Mouse (Mus musculus) liver, embryonic 16.5 days (tissue): ENCODE measurements around the gene AI413582. TPM values are rescaled to one million over a fixed set of nuclear protein-coding genes. Genes with fewer than 3 reads are reported as not detected.

ENCODE experiments used
- ATAC-seq: fragments of 200-750 bp; cut with Nextera tagmentation; 2 replicates; pipeline ENCODE4 v1.8.0; 2017; ENCODE audit warnings: low read depth, mild to moderate bottlenecking, moderate number of reproducible peaks, moderate library complexity
- H3K27ac ChIP-seq: fragments of 300-500 bp; sonication (generic); 2 replicates; pipeline ENCODE4 v1.5.1; 2014; ENCODE audit warnings: mild to moderate bottlenecking, low read length
- H3K27me3 ChIP-seq: fragments of 300-500 bp; sonication (generic); 2 replicates; pipeline ENCODE4 v1.6.1; 2014; ENCODE audit warnings: low read depth, low read length, mixed read lengths; ENCODE audit not compliant: control insufficient read depth, insufficient read depth
- H3K36me3 ChIP-seq: fragments of 300-500 bp; sonication (generic); 2 replicates; pipeline ENCODE4 v1.6.1; 2014; ENCODE audit warnings: mild to moderate bottlenecking; ENCODE audit not compliant: control insufficient read depth, insufficient read depth
- H3K4me1 ChIP-seq: fragments of 300-500 bp; sonication (generic); 2 replicates; pipeline ENCODE4 v1.6.1; 2014; ENCODE audit warnings: low read depth, low read length, mixed read lengths; ENCODE audit not compliant: control insufficient read depth
- H3K4me2 ChIP-seq: fragments of 300-500 bp; sonication (generic); 2 replicates; pipeline ENCODE4 v1.6.1; 2014; ENCODE audit warnings: low read depth, low read length, mixed read lengths
- H3K4me3 ChIP-seq: fragments of 300-500 bp; sonication (generic); 2 replicates; pipeline ENCODE4 v1.5.1; 2014; ENCODE audit warnings: low read depth, mild to moderate bottlenecking, low read length
- H3K9ac ChIP-seq: fragments of 300-500 bp; sonication (generic); 2 replicates; pipeline ENCODE4 v1.6.1; 2014; ENCODE audit warnings: low read depth, low read length
- H3K9me3 ChIP-seq: fragments of 300-500 bp; sonication (generic); replicated peaks from 2 replicates; pipeline ENCODE4 v1.6.1; 2016; ENCODE audit warnings: low read length; ENCODE audit not compliant: control insufficient read depth
- WGBS: fragments of 180-500 bp; shearing (Covaris S2); extraction: QIAGEN DNeasy Blood & Tissue Kit; methylation state at CpG from one replicate; pipeline ENCODE4 v1.1.7; 2014; ENCODE audit not compliant: insufficient replicate concordance; 5-methylcytosine and 5-hydroxymethylcytosine counted together
- polyA plus RNA-seq: library from polyadenylated mRNA; unstranded; fragments of >200 nt; fragmentation: Nextera tagmentation; extraction: Ambion mirVana; gene quantifications from 2 replicates; pipeline ENCODE4 v1.2.1, GENCODE M21; 2015

The AI413582 gene
- polyA plus RNA-seq, 1 experiment from 2014 or later: 10.5 TPM

DNA sequence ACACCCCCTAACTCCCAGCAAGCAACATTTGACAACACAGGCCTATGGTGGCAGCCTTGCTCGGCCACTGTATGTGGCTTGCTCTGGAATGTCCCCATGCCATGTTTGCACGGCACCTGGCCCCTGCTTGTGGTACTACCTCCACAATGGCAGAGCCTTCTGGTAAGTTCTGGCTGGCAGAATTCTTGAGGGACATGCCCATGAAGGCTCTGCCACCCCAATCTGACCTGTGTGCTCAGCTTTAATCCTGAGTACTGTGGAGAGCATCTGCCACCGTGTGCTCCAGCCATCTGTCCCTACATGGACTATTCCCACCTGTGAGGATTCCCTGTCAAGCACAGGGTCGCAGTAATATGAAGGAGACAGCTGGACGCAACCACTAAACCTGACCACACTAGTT lies 35.3 kb upstream of the AI413582 start:
- Histone ChIP-seq H3K9me3 (no peaks in the 10 kb centered on the region), H3K36me3 (no peaks in the 10 kb centered on the region), H3K27ac (no peak overlapping the region), H3K9ac (no peak overlapping the region), H3K4me1 (peaks cover 20% of the 10 kb centered on the region), H3K4me3 (no peak overlapping the region), H3K4me2 (no peak overlapping the region), H3K27me3 (no peaks in the 10 kb centered on the region)
- no peak for ATAC-seq
- 67% methylated on average over 5 of the region's 5 CpGs for whole genome bisulfite sequencing

DNA sequence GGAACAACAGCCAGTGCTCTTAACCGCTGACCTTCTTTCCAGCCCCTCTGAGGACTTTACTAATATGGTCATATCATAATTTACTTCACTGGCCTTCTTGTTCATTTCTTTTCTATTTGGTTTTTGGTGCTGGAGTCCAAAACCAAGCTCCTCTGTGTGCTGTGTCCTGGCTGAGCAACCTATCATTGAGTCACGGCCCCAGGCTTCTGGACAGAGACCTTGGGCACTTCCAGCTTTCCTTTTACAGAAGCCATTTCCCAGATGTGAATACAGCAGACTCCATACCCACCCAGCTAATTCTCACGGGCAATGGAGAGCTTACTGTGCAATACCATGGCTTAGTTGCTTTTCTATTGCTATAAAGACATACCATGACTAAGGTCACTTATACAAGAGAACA lies 34.7 kb upstream of the AI413582 start:
- ATAC-seq: no peak
- H3K36me3 ChIP-seq: no peaks in the 10 kb centered on the region
- H3K9ac ChIP-seq: no peak overlapping the region
- H3K4me3 ChIP-seq: no peak overlapping the region
- peaks cover 20% of the 10 kb centered on the region for H3K4me1 ChIP-seq
- no peak overlapping the region for H3K27ac ChIP-seq
- no peak overlapping the region for H3K4me2 ChIP-seq
- no peaks in the 10 kb centered on the region for H3K9me3 ChIP-seq
- H3K27me3 ChIP-seq: no peaks in the 10 kb centered on the region
- WGBS: 77% methylated on average over 3 of the region's 3 CpGs

DNA sequence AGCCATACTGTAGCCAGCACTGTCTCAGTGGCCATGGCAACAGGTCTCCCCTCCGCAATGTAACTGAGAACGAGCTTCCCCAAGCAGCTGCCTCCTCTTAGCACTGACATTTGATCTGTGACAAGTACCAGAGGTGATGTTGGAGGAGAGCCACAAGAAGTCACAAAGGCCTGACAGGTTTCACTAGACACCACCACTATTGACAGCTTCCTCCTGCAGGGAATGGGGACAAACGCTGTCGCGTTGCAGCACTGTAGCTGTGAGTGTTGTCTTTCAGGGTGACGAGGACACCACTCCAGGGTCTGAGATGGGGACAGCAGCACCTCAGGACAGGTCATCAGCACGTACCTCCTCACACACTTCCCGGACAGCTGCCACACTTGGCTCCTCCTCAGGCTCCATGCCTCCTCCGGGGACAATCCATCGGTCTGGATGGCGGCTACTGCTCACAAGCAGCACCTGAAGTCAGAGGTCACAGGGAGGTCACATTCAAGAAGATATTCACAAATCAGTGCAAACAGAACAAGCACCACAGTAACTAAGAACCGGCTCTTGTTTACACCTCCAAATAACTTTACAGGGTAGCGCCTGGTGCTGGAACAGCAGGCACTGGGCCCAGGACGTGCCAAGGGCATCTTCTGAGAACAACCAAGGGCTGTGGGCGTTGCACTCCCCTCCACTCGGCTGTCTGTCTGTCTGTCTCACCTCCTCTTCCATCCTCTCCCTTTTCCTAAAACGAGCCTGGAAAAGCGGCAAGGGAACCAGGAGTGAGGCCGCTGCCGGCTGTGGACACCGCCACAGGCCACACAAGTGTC lies 31.0 kb upstream of the AI413582 start:
- Histone ChIP-seq H3K4me1 (no peaks in the 10 kb centered on the region), H3K9ac (no peak overlapping the region), H3K4me3 (no peak overlapping the region), H3K9me3 (no peaks in the 10 kb centered on the region), H3K36me3 (peaks cover 7% of the 10 kb centered on the region), H3K27me3 (no peaks in the 10 kb centered on the region), H3K27ac (no peak overlapping the region), H3K4me2 (no peak overlapping the region)
- WGBS: 82% methylated on average over 21 of the region's 21 CpGs
- ATAC-seq: no peak

DNA sequence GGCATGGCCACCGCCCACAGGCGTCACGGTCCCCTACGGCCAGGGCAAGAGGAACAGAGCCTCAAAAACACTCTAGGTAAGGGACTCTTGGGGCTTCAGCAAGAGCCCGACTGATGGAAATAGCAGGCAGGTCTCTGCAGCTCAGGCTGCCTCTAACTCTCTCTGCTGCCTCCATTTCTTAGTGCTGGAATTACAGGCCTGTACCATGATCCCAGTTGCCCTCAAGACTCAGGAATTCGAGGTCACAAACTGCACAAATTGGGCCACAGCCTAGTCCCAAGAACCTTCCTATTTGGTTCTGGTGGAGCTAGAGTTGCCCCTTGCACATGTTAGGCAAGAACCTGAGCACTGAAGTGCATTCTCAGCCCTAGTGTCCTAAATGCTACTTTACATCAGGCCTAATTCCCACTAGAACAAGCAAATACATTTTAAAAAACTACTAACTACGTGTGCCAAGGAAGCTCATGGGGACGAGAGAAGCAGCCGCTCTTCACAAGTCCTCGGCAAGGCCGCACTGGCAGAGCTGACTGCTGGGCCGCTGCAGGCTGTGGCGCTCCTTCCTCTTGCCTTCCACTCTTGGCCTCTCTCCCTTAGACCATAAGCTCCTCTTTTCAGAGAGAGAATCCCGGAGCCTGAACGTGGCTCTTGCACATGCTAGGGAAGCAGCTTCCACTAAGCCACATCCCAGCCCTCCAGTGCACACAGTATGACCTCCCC lies 30.3 kb upstream of the AI413582 start:
- Histone ChIP-seq H3K27ac (no peak overlapping the region), H3K27me3 (no peaks in the 10 kb centered on the region), H3K9me3 (no peaks in the 10 kb centered on the region), H3K9ac (no peak overlapping the region), H3K4me3 (no peak overlapping the region), H3K4me2 (no peak overlapping the region), H3K4me1 (no peaks in the 10 kb centered on the region), H3K36me3 (peaks cover 7% of the 10 kb centered on the region)
- no peak for ATAC-seq
- WGBS: 80% methylated on average over 15 of the region's 15 CpGs

DNA sequence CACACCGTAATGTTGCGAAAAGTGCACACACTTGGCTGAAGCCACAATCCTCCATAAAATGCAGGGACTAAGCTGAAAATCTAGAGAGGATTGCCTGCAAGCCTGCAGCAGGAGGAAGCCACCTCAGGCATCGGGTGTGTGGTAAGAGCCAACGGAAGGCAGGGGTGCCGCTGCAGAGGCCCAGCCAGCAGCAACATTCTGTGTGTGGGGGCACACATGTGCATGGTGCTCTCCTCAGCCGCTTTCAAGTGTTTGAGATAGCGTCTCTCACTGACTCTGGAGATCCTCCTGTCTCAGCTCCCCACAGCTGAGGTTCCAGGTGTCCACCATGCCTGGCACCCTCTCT lies 27.0 kb upstream of the AI413582 start:
- no peak overlapping the region for H3K4me3 ChIP-seq

DNA sequence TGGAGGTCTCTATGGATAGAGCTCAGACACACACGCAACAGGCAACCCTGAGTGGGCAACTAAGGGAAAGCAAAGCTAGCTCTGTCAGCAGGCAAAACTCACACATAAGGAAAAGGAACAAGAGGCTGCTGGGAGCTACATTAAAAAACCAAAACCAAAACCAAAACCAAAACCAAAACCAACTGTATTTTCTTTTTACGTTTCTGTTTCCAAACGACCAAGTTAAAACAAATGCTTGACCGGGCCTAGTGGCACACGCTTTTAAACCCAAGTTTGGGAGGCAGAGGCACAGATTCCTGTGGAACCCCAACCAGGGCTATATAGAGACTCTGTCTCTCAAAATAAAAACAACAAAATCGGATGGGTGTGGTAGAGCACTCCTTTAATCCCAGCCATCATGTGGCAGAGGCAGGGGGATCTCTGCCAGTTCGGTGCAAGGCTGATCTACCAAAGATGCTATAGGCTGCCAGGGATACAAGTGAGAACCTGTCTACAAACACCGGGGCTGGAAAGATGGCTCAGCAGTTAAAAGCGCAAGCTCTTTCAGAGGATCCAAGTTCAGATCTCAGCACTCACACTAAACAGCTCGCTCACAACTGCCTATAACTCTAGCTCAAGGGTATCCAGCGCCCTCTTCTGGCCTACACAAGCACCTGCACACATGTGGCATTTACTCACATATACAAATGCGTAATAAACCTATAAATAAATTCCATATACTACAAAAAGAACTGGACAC lies 26.4 kb upstream of the AI413582 start:
- no peak overlapping the region for H3K27ac ChIP-seq
- H3K9me3 ChIP-seq: no peaks in the 10 kb centered on the region
- H3K27me3 ChIP-seq: no peaks in the 10 kb centered on the region
- ATAC-seq: no peak
- no peak overlapping the region for H3K9ac ChIP-seq
- H3K36me3 ChIP-seq: peaks cover 7% of the 10 kb centered on the region
- H3K4me3 ChIP-seq: no peak overlapping the region
- WGBS: 71% methylated on average over 12 of the region's 12 CpGs
- H3K4me1 ChIP-seq: peaks cover 19% of the 10 kb centered on the region
- H3K4me2 ChIP-seq: no peak overlapping the region

More for the DNA sequence above, 27.0 kb upstream of the AI413582 start:
- Histone ChIP-seq H3K27me3 (no peaks in the 10 kb centered on the region), H3K9ac (no peak overlapping the region), H3K36me3 (peaks cover 7% of the 10 kb centered on the region), H3K4me1 (peaks cover 17% of the 10 kb centered on the region), H3K9me3 (no peaks in the 10 kb centered on the region), H3K4me2 (no peak overlapping the region), H3K27ac (no peak overlapping the region)
- 79% methylated on average over 7 of the region's 7 CpGs for WGBS
- no peak for ATAC-seq

DNA sequence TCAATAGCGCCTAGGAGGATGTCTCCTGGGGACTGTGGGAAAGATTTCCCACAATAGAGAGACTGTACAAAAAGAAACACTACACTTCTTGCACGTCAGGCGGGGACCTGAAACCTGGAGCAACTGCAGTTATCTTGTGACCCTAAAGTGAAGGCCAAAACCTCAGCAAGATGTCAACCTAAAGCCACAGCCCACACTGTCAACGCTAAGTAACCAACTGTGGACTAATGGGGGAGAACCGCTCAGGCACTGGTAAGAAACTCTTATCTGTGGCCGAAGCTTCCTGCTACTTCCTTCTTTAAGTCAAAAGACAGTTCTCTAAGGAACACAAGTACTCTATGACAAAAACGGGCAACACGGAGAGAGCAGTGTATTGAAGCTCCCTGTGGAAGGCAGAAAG lies 22.7 kb upstream of the AI413582 start:
- peaks cover 7% of the 10 kb centered on the region; the same call in 1 of the 2 replicates for H3K36me3 ChIP-seq
- no peak overlapping the region for H3K9ac ChIP-seq
- H3K4me1 ChIP-seq: peaks cover 26% of the 10 kb centered on the region
- no peaks in the 10 kb centered on the region for H3K27me3 ChIP-seq
- no peak for ATAC-seq
- no peak overlapping the region for H3K27ac ChIP-seq
- 14% methylated on average over 8 of the region's 8 CpGs for WGBS
- H3K4me2 ChIP-seq: no peak overlapping the region
- no peaks in the 10 kb centered on the region for H3K9me3 ChIP-seq
- H3K4me3 ChIP-seq: no peak overlapping the region

DNA sequence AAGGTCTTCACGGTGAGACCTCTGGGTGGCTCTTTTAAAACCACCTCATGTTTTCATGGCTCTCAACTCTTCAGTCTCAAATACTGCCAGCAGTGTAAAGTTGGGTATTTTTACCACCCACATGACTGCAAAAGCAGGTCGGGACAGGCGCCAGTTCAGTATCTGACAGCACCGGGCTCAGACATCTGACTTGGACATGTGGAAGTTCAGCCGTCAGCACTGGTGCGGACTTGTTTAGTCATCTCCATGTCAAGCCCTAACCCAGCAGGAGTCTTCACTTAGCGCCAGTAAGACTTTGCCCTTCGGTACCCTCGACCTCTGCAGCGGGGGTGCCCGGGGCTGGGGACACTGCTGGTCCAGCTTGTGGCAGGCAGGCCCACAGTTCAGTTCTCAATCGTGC lies 21.7 kb upstream of the AI413582 start:
- H3K4me3 ChIP-seq: no peak overlapping the region
- H3K36me3 ChIP-seq: peaks cover 4% of the 10 kb centered on the region; the same call in 1 of the 2 replicates
- H3K9ac ChIP-seq: no peak overlapping the region
- 58% methylated on average over 12 of the region's 12 CpGs for WGBS
- H3K27ac ChIP-seq: no peak overlapping the region
- no peak overlapping the region for H3K4me2 ChIP-seq
- no peak for ATAC-seq
- H3K9me3 ChIP-seq: no peaks in the 10 kb centered on the region
- no peaks in the 10 kb centered on the region for H3K27me3 ChIP-seq
- H3K4me1 ChIP-seq: peaks cover 27% of the 10 kb centered on the region

DNA sequence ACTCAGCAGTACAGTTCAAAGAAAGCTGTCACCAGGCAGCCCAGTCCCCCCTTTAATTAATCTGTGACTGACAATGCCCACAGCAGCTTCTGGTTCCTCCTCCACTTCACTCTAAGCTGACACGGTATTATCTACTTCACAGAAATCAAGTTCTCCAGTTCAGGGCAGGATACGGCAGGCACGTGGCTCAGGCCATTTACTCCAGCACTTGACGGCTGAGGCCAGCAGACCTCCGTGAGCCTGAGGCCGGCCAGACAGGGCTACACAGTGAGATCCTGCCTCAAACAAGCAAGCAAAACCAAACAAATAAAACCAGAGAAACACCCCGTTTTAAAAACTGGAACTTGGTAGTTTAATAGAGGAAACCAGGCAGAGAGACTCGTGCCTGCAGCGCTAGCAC lies 21.1 kb upstream of the AI413582 start:
- Histone ChIP-seq H3K4me3 (no peak overlapping the region), H3K27ac (no peak overlapping the region), H3K9me3 (no peaks in the 10 kb centered on the region), H3K4me2 (no peak overlapping the region), H3K9ac (no peak overlapping the region), H3K36me3 (peaks cover 4% of the 10 kb centered on the region; the same call in 1 of the 2 replicates), H3K27me3 (no peaks in the 10 kb centered on the region), H3K4me1 (peaks cover 27% of the 10 kb centered on the region)
- ATAC-seq: no peak
- WGBS: 36% methylated on average over 9 of the region's 9 CpGs
